Mouse (Mus musculus) spleen, postnatal 0 days (tissue): ENCODE results near the gene Olfr368. TPM values are rescaled to one million over a fixed set of nuclear protein-coding genes. Genes with fewer than 3 reads are reported as not detected.

ENCODE experiments used
- polyA plus RNA-seq: library from polyadenylated mRNA; unstranded; fragments of >200 nt; fragmentation: Nextera tagmentation; extraction: Ambion mirVana; gene quantifications from 2 replicates; pipeline ENCODE4 v1.2.1, GENCODE M21; 2015

Olfr368 gene
- not detected in 2 replicates for polyA plus RNA-seq

DNA sequence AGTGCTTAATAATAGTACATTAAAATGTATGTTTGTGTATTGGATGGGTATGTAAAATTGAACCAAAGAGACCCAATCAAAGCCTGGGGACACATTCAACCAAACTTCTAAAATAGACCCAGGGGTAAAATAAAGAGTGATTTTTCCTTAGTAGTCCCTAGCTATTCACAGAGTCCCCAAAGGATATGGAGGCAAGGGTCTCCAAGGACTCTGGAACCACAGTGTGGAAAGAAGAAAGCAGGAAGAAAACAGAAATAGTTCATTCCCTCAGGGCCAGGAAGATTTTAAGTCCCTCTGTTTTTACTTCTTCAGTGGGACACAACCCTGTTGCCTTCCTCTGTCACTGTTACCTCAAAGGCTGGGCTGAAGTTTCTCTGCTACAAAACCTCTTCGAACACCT, at the start of gene Olfr368:
TSS of gene Olfr368 (plus strand) at position 301 of the 400 bp plus-strand sequence.

DNA sequence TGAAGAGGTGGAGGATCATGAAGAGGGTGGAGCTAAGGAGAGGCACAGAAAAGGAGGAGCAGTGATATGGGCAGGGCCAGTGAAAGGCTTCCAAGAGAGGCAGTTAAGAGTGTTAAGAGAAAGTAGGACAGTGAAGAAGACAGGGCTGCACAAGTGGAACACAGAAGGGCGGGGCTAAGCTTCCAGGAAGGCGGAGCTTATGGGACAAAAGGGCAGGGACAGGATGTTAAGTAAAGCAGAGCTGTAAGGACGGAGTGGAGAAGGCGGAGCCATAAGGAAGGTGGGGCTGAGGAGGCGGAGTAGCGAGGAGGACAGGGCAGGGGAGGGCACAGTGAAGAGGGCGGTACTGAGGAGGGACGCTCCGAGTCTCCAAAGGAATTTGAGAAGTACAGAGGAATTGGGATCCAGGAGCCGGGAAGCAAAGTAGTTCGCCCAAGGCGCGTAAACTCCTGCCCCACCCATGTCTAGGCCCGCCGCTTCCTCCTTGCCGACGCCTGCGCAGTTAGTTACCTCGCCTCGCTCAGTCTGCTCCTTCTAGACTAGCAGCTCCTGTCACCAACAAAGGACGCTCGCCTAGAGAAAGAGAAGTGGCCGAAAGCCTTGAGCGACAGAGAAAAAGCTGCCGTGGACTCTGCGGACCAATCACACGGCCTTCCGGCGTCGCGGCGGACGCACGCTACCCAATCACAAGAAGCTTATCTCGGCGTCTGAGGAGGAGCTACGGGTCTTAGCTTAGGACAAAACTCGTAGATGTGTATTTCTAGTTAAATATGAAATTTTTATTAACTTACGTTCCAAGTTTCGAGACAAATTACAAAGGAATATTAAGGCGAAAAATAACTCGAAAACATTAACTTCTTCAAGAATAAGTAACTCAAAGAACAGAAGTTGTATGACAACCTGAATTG, 32.6 kb downstream of the Olfr368 start, which contains the start of gene Pdcl:
TSS of gene Pdcl (minus strand) at position 700 of the 908 bp plus-strand sequence.

Other genes with a start within 250 kb of the Olfr368 start
- not detected in 2 replicates for gene Olfr361, start 237.2 kb upstream of the Olfr368 start, polyA plus RNA-seq
- not detected in 2 replicates for gene Olfr362, start 208.6 kb upstream of the Olfr368 start, polyA plus RNA-seq
- gene Olfr364-ps1, start 187.2 kb upstream of the Olfr368 start, polyA plus RNA-seq = not detected in 2 replicates
- not detected in 2 replicates for gene Olfr365, start 138.3 kb upstream of the Olfr368 start, polyA plus RNA-seq
- not detected in 2 replicates for gene Olfr366, start 114.9 kb upstream of the Olfr368 start, polyA plus RNA-seq
- gene Pdcl, start 32.8 kb downstream of the Olfr368 start, polyA plus RNA-seq = 16.5 and 20.2 TPM in 2 replicates
- gene Rc3h2, start 96.4 kb downstream of the Olfr368 start, polyA plus RNA-seq = 7.7 and 8.4 TPM in 2 replicates
- 2.6 TPM in 2 replicates for gene Zbtb26, start 116.6 kb downstream of the Olfr368 start, polyA plus RNA-seq
- 2.9 and 3.3 TPM in 2 replicates for gene Zbtb6, start 116.7 kb downstream of the Olfr368 start, polyA plus RNA-seq
- 12.7 and 15.6 TPM in 2 replicates for gene Rabgap1, start 116.8 kb downstream of the Olfr368 start, polyA plus RNA-seq
- 0.46 and 0.61 TPM in 2 replicates for gene Gpr21, start 189.8 kb downstream of the Olfr368 start, polyA plus RNA-seq